Mouse (Mus musculus): ENCODE measurements around the gene Rybp. TPM values are rescaled to one million over a fixed set of nuclear protein-coding genes. Genes with fewer than 3 reads are reported as not detected.

The Rybp gene
- total RNA-seq (2021): 10 to 100 TPM; 11.4 to 14.9 TPM

- DNase-seq: peak; percentile 94
- intact Hi-C loops (cut with DNase I): loop anchor here (2.0 to 5.0 kb wide), 4 partner anchors 125 to 485 kb away; no protein-coding TSS in a partner anchor
Measured at GRCm38 (mm10) chr6:100287334-100288015, at the start of gene Rybp. TSS of gene Rybp (minus strand) at chr6:100287485.

GRCm38 (mm10) chr6:100336591-100337148, 49.4 kb upstream of the Rybp start:
- peak; percentile 21 to 36 for DNase-seq
- intact Hi-C loops (cut with DNase I): no loop called here

- intact Hi-C loops (cut with DNase I): no loop called here
- no peak for DNase-seq
Measured at GRCm38 (mm10) chr6:100335506-100336144, 48.3 kb upstream of the Rybp start.

GRCm38 (mm10) chr6:100333745-100334144, 46.5 kb upstream of the Rybp start:
- intact Hi-C loops (cut with DNase I): loop anchor here (5.0 kb wide), 1 partner anchor 169 kb away; no protein-coding TSS in a partner anchor
- no peak for DNase-seq

- no peak for DNase-seq
- intact Hi-C loops (cut with DNase I): loop anchor here (5.0 kb wide), 1 partner anchor 170 kb away; no protein-coding TSS in a partner anchor
Measured at GRCm38 (mm10) chr6:100332479-100332878, 45.2 kb upstream of the Rybp start.

- intact Hi-C loops (cut with DNase I): loop anchor here (5.0 kb wide), 1 partner anchor 171 kb away; no protein-coding TSS in a partner anchor
- DNase-seq: no peak
Measured at GRCm38 (mm10) chr6:100331582-100331981, 44.3 kb upstream of the Rybp start.

GRCm38 (mm10) chr6:100331055-100331454, 43.8 kb upstream of the Rybp start:
- intact Hi-C loops (cut with DNase I): loop anchor here (5.0 kb wide), 1 partner anchor 171 kb away; no protein-coding TSS in a partner anchor
- DNase-seq: no peak

GRCm38 (mm10) chr6:100329542-100329941, 42.3 kb upstream of the Rybp start:
- DNase-seq: no peak
- intact Hi-C loops (cut with DNase I): no loop called here

GRCm38 (mm10) chr6:100327050-100327449, 39.8 kb upstream of the Rybp start:
- DNase-seq: peak; percentile 77 to 78
- intact Hi-C loops (cut with DNase I): no loop called here

GRCm38 (mm10) chr6:100323756-100324430, 36.6 kb upstream of the Rybp start:
- peak; percentile 5 to 8 for DNase-seq
- intact Hi-C loops (cut with DNase I): no loop called here

GRCm38 (mm10) chr6:100322561-100322960, 35.3 kb upstream of the Rybp start:
- DNase-seq: no peak
- intact Hi-C loops (cut with DNase I): no loop called here

GRCm38 (mm10) chr6:100322145-100322544, 34.9 kb upstream of the Rybp start:
- no peak for DNase-seq
- intact Hi-C loops (cut with DNase I): no loop called here

GRCm38 (mm10) chr6:100314201-100314600, 26.9 kb upstream of the Rybp start:
- no peak for DNase-seq
- intact Hi-C loops (cut with DNase I): no loop called here

- intact Hi-C loops (cut with DNase I): no loop called here
- no peak for DNase-seq
Measured at GRCm38 (mm10) chr6:100311167-100311566, 23.9 kb upstream of the Rybp start.

GRCm38 (mm10) chr6:100304831-100305230, 17.5 kb upstream of the Rybp start:
- intact Hi-C loops (cut with DNase I): no loop called here
- no peak for DNase-seq

- intact Hi-C loops (cut with DNase I): no loop called here
- DNase-seq: no peak
Measured at GRCm38 (mm10) chr6:100301410-100302108, 14.3 kb upstream of the Rybp start.

- no peak for DNase-seq
- intact Hi-C loops (cut with DNase I): no loop called here
Measured at GRCm38 (mm10) chr6:100300831-100301230, 13.5 kb upstream of the Rybp start.

GRCm38 (mm10) chr6:100298945-100299344, 11.7 kb upstream of the Rybp start:
- DNase-seq: peak; percentile 19 to 39
- intact Hi-C loops (cut with DNase I): no loop called here

- DNase-seq: no peak
- intact Hi-C loops (cut with DNase I): no loop called here
Measured at GRCm38 (mm10) chr6:100297536-100297935, 10.3 kb upstream of the Rybp start.

GRCm38 (mm10) chr6:100292411-100292810, 5.1 kb upstream of the Rybp start:
- intact Hi-C loops (cut with DNase I): no loop called here

More at GRCm38 (mm10) chr6:100292411-100292810, 5.1 kb upstream of the Rybp start:
- DNase-seq: no peak

Data from heart, postnatal 36 days (tissue).